Mouse (Mus musculus): ENCODE data around the gene Gm21060.
A peak's percentile ranks its signal among the peaks of the same experiment; 100 is the strongest.
"Not testable (repeated sequence)": the region's sequence is repeated elsewhere in the genome, so short reads cannot be mapped to it uniquely, and the experiment has no call there.

Gm21060 gene

DNA sequence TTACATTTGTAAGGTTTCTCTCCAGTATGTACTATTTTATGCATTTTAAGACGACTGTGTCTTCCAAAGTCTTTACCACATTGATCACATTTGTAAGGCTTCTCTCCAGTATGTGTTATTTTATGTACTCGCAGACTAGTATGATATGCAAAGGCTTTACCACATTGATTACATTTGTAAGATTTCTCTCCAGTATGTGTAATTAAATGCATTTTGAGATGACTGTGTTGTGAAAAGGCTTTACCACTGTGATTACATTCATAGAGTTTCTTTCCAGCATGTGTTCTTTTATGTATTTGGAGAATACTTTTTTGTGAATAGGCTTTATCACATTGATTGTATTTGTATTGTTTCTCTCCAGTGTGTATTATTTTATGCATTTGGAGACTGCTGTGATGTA, at the start of gene Gm21060:
Gene Gm21060 (minus strand): TSS at position 101 of the 400 bp plus-strand sequence.
- DNase-seq (ENCODE audit: low read depth, low spot score), result no peak

DNA sequence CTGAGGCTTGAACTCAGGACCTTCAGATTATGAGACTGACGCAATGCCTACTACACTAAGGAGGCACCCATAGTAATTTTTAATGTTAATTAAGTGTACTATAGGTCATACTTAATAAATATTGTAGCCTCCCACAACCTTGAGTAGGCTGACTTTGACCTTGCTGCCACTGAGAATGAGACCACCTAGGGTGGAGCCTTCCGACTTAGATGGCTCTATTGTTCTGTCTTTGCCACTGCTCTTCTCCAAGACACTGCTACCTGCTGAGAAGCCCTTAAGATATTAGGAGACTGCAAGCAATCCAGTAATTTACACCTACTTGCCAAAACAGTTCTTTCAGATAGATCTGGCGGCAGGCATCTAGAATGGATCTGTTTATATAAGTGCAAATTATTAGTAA, 24.0 kb upstream of the Gm21060 start:
- DNase-seq (ENCODE audit: low read depth, low spot score), result peak; percentile 64

GRCm38 (mm10) chr19:61313185-61313584, 16.3 kb upstream of the Gm21060 start:
- peak; percentile 24 for DNase-seq (ENCODE audit: low read depth, low spot score)

DNA sequence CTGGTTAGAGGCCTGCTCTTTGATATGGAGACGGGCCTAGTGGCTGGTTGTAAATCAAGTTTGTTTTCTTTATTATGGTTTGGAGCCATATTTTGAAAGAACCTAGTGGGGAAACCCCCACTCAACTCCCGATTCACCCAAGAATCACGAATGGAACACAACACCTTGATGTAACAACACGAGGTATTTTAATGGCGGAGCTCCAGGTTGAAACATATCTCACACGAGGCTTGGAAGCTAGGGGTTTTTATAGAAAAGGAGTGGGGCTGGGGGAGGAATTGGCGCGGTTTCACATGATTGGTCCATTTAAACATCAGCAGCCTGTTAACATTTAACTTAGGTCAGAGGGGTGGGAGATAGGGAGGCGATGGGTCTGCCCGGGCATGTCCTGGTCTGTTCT, 15.5 kb upstream of the Gm21060 start:
- DNase-seq (ENCODE audit: low read depth, low spot score), result not testable (repeated sequence)

GRCm38 (mm10) chr19:61308083-61308482, 11.2 kb upstream of the Gm21060 start:
- peak; percentile 27 for DNase-seq (ENCODE audit: low read depth, low spot score)

DNA sequence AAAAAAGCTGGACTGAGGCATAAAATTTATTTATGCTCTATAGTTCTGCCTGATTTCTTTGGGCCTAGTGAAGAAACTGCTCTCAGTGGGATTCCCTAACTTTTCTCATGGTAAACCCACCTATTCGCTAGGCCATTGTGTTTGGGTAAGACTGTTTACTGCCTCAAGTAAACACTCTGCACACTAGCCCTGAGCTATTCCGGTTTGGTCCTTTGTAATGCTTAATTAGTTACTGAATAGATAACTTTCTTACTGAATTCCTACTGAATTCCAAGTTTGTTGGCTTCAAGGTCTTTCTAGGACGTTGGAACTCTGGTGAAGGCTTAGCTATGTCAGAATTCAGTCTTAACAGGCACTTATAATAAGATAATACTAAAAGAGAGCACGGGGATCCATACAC, 11.8 kb downstream of the Gm21060 start:
- peak; percentile 83 for DNase-seq (ENCODE audit: low read depth, low spot score)

DNA sequence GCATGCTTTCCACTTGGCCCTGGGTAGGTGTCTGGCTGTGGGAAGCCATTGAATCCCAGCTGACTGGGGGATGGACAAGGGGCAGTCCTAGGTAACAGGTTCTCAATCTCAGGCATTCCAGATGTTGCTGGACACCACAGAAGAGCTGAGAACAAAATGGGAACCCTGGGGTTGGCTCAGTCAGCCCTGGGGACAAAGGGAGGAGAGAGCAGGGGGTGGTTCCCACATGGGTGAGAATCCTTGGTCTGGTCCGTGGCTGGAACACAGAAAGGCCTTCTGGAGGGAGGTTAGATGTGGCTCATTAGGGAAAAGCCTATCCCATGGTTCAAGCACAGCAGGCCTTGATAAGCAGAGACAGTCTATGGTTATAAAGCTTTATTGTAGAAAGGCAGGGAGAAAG, 13.3 kb downstream of the Gm21060 start:
- no peak for DNase-seq (ENCODE audit: low read depth, low spot score)

- no peak for DNase-seq (ENCODE audit: low read depth, low spot score)
Observed at GRCm38 (mm10) chr19:61275446-61275845, 21.4 kb downstream of the Gm21060 start.

- peak; percentile 38 for DNase-seq (ENCODE audit: low read depth, low spot score)
Observed at GRCm38 (mm10) chr19:61269141-61269540, 27.7 kb downstream of the Gm21060 start.

DNA sequence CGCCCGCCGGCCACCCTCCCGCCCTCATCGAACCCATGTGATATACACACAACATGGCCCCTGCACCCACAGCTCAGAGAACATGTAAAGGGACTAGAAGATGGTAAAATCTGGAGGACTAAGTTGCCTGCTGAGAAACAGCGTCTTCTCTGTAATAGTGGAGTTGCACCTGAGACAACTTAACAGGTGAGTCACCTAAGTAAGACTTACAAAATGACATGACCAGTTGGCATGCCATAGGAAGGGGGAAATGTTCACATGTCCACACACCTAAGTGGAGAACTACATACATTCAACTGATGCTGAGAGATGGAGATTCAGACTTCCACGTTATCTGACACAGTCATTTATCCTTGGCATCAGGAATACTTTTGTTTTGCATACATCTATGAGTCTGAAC, 29.7 kb downstream of the Gm21060 start:
- DNase-seq (ENCODE audit: low read depth, low spot score), result no peak

DNA sequence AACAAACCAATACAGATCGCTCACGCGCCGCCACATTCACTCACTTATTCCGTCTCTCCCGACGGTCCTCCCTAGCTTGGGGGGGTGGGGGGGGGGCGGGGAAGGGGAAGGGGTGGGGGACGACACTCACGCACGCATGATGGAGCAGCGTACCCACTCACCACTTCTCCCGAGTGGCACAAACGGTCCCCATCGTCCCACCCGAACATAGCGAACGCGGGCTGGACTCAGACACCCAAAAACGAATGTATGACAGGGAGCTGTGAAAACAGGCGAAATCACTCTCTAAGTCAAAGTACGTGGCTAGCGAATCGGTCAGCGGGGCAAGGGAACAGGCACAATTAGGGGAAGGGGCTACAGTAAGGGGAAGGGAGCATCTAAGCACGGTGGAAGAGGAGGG, 30.2 kb downstream of the Gm21060 start:
- DNase-seq (ENCODE audit: low read depth, low spot score), result peak; percentile 95

- peak; percentile 70 for DNase-seq (ENCODE audit: low read depth, low spot score)
Observed at GRCm38 (mm10) chr19:61266246-61266615, 30.6 kb downstream of the Gm21060 start.

DNA sequence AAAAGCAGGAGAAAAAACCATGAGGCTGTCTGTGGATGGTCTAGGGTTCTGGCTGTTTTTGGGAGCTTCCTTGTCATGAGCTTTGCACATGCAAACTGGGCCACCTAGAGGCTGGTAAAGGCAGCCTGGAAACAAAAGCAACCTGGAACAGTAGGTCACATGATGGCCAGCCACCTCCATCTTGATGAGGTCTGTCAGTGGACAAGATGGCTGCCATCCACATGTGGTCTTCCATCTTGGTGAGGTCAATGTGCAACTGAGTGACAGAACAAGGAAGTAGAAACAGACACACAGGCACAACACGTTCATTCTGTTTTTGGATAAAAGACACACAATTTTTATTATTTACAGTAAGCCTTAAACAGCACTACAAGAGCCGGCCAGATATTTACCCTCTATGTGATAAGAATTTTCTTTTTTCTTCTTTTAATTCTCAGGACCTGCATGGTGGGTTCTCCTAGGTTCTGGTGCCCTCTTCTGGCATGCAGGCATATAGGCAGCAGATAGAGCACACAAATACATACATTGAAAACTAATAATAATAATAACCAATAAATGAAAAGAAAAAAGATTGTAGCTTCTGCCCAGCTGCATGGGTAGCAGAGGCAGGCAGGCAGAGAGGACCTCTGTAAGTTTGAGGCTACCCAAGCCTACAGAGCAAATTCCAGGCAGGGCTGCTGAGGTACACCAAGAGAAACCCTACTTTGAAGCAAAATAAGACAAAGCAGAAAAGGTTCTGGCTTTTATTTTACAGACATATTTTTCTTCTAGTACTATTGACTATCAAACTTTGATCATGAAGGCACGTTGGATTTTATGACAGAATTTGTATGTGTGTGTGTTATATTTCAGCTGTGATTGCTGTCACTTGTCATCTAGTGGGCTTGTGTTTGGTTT, 31.3 kb downstream of the Gm21060 start:
- DNase-seq (ENCODE audit: low read depth, low spot score), result peak; percentile 86

GRCm38 (mm10) chr19:61264933-61265332, 31.9 kb downstream of the Gm21060 start:
- no peak for DNase-seq (ENCODE audit: low read depth, low spot score)

DNA sequence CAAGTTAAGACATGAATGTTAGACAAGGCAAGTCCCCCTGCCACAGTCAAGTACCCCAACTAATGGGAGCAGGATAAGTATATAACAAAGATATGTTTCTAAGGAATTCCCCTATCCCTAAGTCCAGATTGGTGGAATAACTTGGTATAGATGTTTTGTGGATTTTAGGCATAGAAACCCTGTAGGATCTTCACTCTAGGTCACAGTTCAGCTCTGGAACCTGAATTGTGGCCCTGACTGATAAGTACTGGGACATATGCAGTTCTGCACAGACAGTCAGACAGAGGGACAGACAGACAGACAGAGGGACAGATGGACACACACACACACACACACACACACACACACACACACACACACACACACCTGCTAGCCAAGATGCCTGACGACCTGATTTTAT, 32.6 kb downstream of the Gm21060 start:
- peak; percentile 78 for DNase-seq (ENCODE audit: low read depth, low spot score)

- no peak for DNase-seq (ENCODE audit: low read depth, low spot score)
Observed at GRCm38 (mm10) chr19:61261241-61261640, 35.6 kb downstream of the Gm21060 start.

DNA sequence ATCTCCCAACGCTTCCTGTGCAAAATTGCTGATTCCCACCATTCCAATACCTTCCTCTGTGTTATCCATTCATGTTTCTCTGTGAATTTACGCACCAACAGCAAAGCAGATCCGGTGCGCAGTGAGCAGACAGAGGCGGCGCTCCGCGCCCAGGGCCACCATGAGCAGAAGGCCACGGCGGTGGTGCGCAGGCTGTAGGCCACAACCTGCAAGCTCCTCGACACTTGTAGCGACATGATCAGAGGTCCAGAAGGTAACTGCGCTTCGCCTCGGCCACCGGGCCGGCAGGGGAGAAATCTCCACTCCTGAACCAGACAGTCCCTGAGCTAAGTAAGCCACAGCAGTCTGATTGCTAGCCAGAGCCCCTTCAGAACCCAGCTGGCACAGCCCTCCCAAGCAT, 39.1 kb downstream of the Gm21060 start:
- peak; percentile 51 for DNase-seq (ENCODE audit: low read depth, low spot score)

GRCm38 (mm10) chr19:61256166-61256887, 40.5 kb downstream of the Gm21060 start:
- DNase-seq (ENCODE audit: low read depth, low spot score), result no peak

- DNase-seq (ENCODE audit: low read depth, low spot score), result not testable (repeated sequence)
Observed at GRCm38 (mm10) chr19:61247334-61247733, 49.5 kb downstream of the Gm21060 start.

Measured in ZHBTc4 (cell line).